In genomic region chr3:109807211-109807934, GRCm38 (mm10) we compare ENCODE assay signal across 21 mouse cellular contexts.
DNase-seq lines count a peak whose midpoint lies in the region; ATAC-seq and TF ChIP-seq lines count a peak whose summit lies in the region.
"Had no signal": no experiment of that assay in that cellular context is flagged by ENCODE, and none has a peak within 500 bp of the region (broad histone marks: within the 10 kb centered on the region; RNA-seq: fewer than 3 reads in every experiment).

No protein-coding gene starts in this region.

- H3K27ac ChIP-seq in midbrain, embryonic 12.5 days (replicated peaks): no peak overlapping the region
- no peak overlapping the region for H3K27ac ChIP-seq in midbrain, embryonic 15.5 days
- no peak overlapping the region for H3K27ac ChIP-seq in hindbrain, postnatal 0 days
- H3K27ac ChIP-seq: forebrain, embryonic 10.5 days; gastrocnemius, adult 2 months; heart, embryonic 10.5 days; hindbrain, embryonic 15.5 days; limb, embryonic 12.5 days; liver, embryonic 12.5 days; stomach, postnatal 0 days had no signal

- H3K9ac ChIP-seq in midbrain, embryonic 12.5 days (replicated peaks): no peak overlapping the region
- no peak overlapping the region for H3K9ac ChIP-seq in midbrain, embryonic 15.5 days
- H3K9ac ChIP-seq in hindbrain, postnatal 0 days (replicated peaks; ENCODE audit: low read length): no peak overlapping the region
- H3K9ac ChIP-seq: hindbrain, embryonic 15.5 days; limb, embryonic 12.5 days; liver, embryonic 12.5 days had no signal

- 70% methylated on average over 6 of the region's 6 CpGs for WGBS in midbrain, embryonic 12.5 days
- WGBS in midbrain, embryonic 15.5 days: 59% methylated on average over 6 of the region's 6 CpGs
- 53% methylated on average over 6 of the region's 6 CpGs for WGBS in hindbrain, postnatal 0 days

- no peak overlapping the region for H3K4me2 ChIP-seq in midbrain, embryonic 12.5 days (replicated peaks)
- H3K4me2 ChIP-seq in midbrain, embryonic 15.5 days: no peak overlapping the region
- H3K4me2 ChIP-seq in hindbrain, postnatal 0 days (ENCODE audit: low read depth, low read length): no peak overlapping the region
- H3K4me2 ChIP-seq: hindbrain, embryonic 15.5 days; limb, embryonic 12.5 days; liver, embryonic 12.5 days had no signal

- no peaks in the 10 kb centered on the region for H3K36me3 ChIP-seq in midbrain, embryonic 12.5 days
- no peaks in the 10 kb centered on the region for H3K36me3 ChIP-seq in midbrain, embryonic 15.5 days (replicated peaks)
- no peaks in the 10 kb centered on the region for H3K36me3 ChIP-seq in hindbrain, postnatal 0 days (ENCODE audit: insufficient read depth, low read length)
- H3K36me3 ChIP-seq: forebrain, embryonic 10.5 days; G1E; heart, embryonic 10.5 days; hindbrain, embryonic 15.5 days; limb, embryonic 12.5 days; liver, embryonic 12.5 days had no signal

- no peaks in the 10 kb centered on the region; the same call in 1 of the 2 replicates for H3K4me1 ChIP-seq in midbrain, embryonic 12.5 days
- no peaks in the 10 kb centered on the region; the same call in 1 of the 2 replicates for H3K4me1 ChIP-seq in midbrain, embryonic 15.5 days
- H3K4me1 ChIP-seq in hindbrain, postnatal 0 days (ENCODE audit: insufficient read depth, low read length): no peaks in the 10 kb centered on the region
- H3K4me1 ChIP-seq: heart, embryonic 10.5 days; hindbrain, embryonic 15.5 days; limb, embryonic 12.5 days; liver, embryonic 12.5 days had no signal

- no peaks in the 10 kb centered on the region for H3K27me3 ChIP-seq in midbrain, embryonic 12.5 days
- H3K27me3 ChIP-seq in midbrain, embryonic 15.5 days (replicated peaks): no peaks in the 10 kb centered on the region
- no peaks in the 10 kb centered on the region for H3K27me3 ChIP-seq in hindbrain, postnatal 0 days (ENCODE audit: insufficient read depth, low read length)
- H3K27me3 ChIP-seq: hindbrain, embryonic 15.5 days; limb, embryonic 12.5 days; liver, embryonic 12.5 days had no signal

- H3K4me3 ChIP-seq in midbrain, embryonic 12.5 days: no peak overlapping the region
- no peak overlapping the region for H3K4me3 ChIP-seq in midbrain, embryonic 15.5 days
- H3K4me3 ChIP-seq in hindbrain, postnatal 0 days (ENCODE audit: low read length): no peak overlapping the region
- H3K4me3 ChIP-seq: forebrain, embryonic 10.5 days; gastrocnemius, adult 2 months; heart, embryonic 10.5 days; hindbrain, embryonic 15.5 days; limb, embryonic 12.5 days; liver, embryonic 12.5 days had no signal

- no peak for TF ChIP-seq CTCF in hindbrain, postnatal 0 days (IDR thresholded peaks at IDR 0.05; ENCODE audit: low read depth)

- DNase-seq in embryo, embryonic 10 days (ENCODE audit: low spot score): peak; percentile 11
- DNase-seq in embryo, embryonic 9.5 days (ENCODE audit: extremely low spot score): no peak
- DNase-seq in hindbrain, postnatal 0 days (ENCODE audit: low spot score): no peak
- DNase-seq in spleen, postnatal 4 days (ENCODE audit: low spot score in 2 of 2): no peak
- DNase-seq in spleen, postnatal 36 days (ENCODE audit: low spot score in 2 of 2): no peak
- no peak for DNase-seq in thymus, postnatal 14 days
- DNase-seq: adrenal gland, postnatal 25 days; cerebellum, adult 8-10 months; gastrocnemius, adult 2 months; kidney, adult 11 months; lung, adult 2 months; right cerebral cortex, postnatal 25 days had no signal

- no peaks in the 10 kb centered on the region for H3K9me3 ChIP-seq in midbrain, embryonic 12.5 days
- no peaks in the 10 kb centered on the region for H3K9me3 ChIP-seq in midbrain, embryonic 15.5 days
- H3K9me3 ChIP-seq in hindbrain, postnatal 0 days (ENCODE audit: low read length): no peaks in the 10 kb centered on the region
- H3K9me3 ChIP-seq: heart, embryonic 10.5 days; hindbrain, embryonic 15.5 days; limb, embryonic 12.5 days; liver, embryonic 12.5 days had no signal

- ATAC-seq in midbrain, embryonic 12.5 days (ENCODE audit: low FRiP score, low read depth): peak; percentile 72
- no peak; the same call in 1 of the 2 replicates for ATAC-seq in midbrain, embryonic 15.5 days (replicated peaks)
- ATAC-seq in hindbrain, postnatal 0 days: peak; percentile 53; the same call in 1 of the 2 replicates
- ATAC-seq: liver, embryonic 12.5 days had no signal
